Mouse (Mus musculus) G1E (cell line): ENCODE measurements at regions not wholly inside any gene's neighbourhood (a gene's known extent, or its start where the extent isn't known, plus 50 kb on each side); places are given as distances from the start of the nearest gene placed in this dataset.

ENCODE experiments used
- CTCF ChIP-seq: IDR thresholded peaks from 2 replicates; pipeline ENCODE4 v1.5.1; 2012; ENCODE audit warnings: low read depth, low read length, inconsistent platforms, mixed read lengths
- GATA1 ChIP-seq: IDR thresholded peaks from 2 replicates; pipeline ENCODE4 v1.6.1; 2012; ENCODE audit warnings: borderline replicate concordance, low read length, inconsistent platforms, mixed read lengths
- GATA2 ChIP-seq: IDR thresholded peaks from 2 replicates; pipeline ENCODE4 v1.6.1; 2012; ENCODE audit warnings: low read depth, low read length, inconsistent platforms, borderline replicate concordance
- POLR2AphosphoS5 ChIP-seq: IDR thresholded peaks from 2 replicates; pipeline ENCODE4 v1.6.1; 2012; ENCODE audit warnings: low read depth, low read length, inconsistent platforms; ENCODE audit not compliant: insufficient replicate concordance
- TAL1 ChIP-seq: conservative IDR thresholded peaks from 2 replicates; pipeline ENCODE4 v1.6.1; 2012; ENCODE audit warnings: low read depth, low read length, inconsistent platforms, mixed read lengths

- no peak for TF ChIP-seq CTCF
- TF ChIP-seq TAL1 = no peak
- no peak for TF ChIP-seq GATA2
- no peak for TF ChIP-seq GATA1
- TF ChIP-seq POLR2AphosphoS5 = no peak
These were observed 278.9 kb downstream of the Ttc6 start for GRCm38 (mm10) chr12:57842813-57843212.
